Mouse (Mus musculus) 3134 (cell line): ENCODE results near the gene Olfr723.
"Not testable (repeated sequence)": the region's sequence is repeated elsewhere in the genome, so short reads cannot be mapped to it uniquely, and the experiment has no call there.

Experiments
- DNase-seq: peaks from one replicate; pipeline ENCODE4 v3.0.0-alpha.2; 2011; ENCODE audit warnings: low spot score; ENCODE audit not compliant: insufficient read length; ENCODE audit errors: extremely low read depth

Gene Olfr723

DNA sequence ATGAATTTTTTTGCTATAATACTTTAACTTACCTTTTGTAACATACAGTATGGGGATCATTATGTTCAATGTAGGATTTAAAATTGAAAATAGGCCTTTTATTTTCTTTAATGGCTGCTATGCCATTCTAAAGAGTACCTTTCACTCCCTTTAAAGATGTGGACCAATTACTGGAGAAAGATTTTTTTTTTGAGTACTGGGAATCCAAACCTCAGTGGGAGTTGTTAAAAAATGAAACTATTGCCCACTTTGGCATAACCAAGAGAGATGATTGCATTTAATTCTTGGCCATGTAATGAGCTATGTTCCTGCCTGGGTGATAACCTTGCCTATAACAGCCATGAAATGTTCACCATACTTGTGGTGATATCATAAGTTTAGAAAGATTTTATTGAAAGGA lies at the start of gene Olfr723:
Olfr723 (minus strand) TSS at position 101 of the 400 bp plus-strand sequence.
- DNase-seq, result not testable (repeated sequence)

DNA sequence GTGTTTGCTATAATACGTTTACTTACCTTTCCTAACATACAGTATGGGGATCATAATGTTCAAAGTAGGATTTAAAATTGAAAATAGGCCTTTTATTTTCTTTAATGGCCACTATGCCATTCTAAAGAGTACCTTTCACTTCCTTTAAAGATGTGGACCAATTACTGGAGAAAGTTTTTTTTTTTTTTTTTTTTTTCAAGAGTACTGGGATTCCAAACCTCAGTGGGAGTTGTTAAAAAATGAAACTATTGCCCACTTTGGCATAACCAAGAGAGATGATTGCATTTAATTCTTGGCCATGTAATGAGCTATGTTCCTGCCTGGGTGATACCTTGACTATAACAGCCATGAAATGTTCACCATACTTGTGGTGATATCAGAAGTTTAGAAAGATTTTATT lies 31.6 kb upstream of the Olfr723 start, which contains the start of gene Olfr724:
Olfr724 (minus strand) TSS at position 101 of the 400 bp plus-strand sequence.
- not testable (repeated sequence) for DNase-seq

DNA sequence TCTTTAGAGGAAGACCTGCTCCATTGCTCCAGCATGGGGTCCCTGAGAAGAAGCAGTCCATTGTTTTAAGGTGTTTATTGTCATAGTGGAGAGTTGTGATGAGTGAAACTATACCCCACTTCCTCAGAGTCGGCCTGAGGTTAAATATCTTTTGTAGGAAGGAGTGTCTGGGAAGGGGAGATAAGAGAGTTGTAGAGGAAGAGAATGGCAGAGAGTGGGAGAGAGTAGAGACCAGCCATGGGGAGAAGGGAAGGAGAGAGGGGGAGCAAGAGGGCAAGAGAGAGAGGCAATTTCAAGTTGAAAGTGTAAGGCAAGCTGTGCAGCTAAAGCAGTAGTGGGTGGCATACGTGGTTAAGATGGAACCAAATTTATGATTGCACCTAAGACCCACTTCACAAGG lies 24.3 kb upstream of the Olfr723 start:
- DNase-seq, result no peak

DNA sequence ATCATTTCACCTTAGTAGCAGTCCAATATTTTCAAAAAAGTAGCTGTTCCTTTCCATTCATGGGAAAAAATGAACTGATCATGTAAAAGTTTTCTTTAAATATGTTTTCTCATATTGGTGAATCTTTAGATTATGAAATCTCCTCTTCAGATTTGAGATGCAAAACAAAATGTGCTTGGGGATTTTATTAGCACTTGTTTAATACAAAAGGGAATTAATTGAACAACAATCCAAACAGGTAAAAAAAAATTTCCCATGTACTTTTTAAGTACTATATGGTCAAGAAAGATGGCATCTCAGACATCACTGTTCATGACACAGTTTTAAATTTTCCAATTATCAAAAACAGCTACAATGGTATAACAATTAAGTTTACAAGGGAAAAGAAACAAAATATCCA lies 29.7 kb downstream of the Olfr723 start, which contains the start of gene Olfr722:
Olfr722 (minus strand) TSS at position 101 of the 400 bp plus-strand sequence.
- no peak for DNase-seq
